Mouse (Mus musculus) heart, adult 2 months (tissue): ENCODE data around the gene Tmem198. TPM values are rescaled to one million over a fixed set of nuclear protein-coding genes. Genes with fewer than 3 reads are reported as not detected.

Source experiments
- DNase-seq, 2 experiments: peaks; one replicate each; pipeline ENCODE4 v3.0.0; 2021
- H3K27ac ChIP-seq: fragments of 200-600 bp; 2 replicates; pipeline ENCODE4 v1.8.1; 2022
- H3K27me3 ChIP-seq: fragments of 200-500 bp; 2 replicates; pipeline ENCODE4 v1.6.1; 2012; ENCODE audit warnings: mild to moderate bottlenecking, low read length, inconsistent platforms, mixed read lengths; ENCODE audit not compliant: control insufficient read depth, insufficient read depth
- H3K36me3 ChIP-seq: fragments of 200-500 bp; 2 replicates; pipeline ENCODE4 v1.6.1; 2012; ENCODE audit warnings: low read length, inconsistent platforms; ENCODE audit not compliant: control insufficient read depth, insufficient read depth
- H3K4me1 ChIP-seq: fragments of 200-500 bp; 2 replicates; pipeline ENCODE4 v1.6.1; 2011; ENCODE audit warnings: low read length; ENCODE audit not compliant: control insufficient read depth, insufficient read depth
- H3K4me3 ChIP-seq: fragments of 200-600 bp; 2 replicates; pipeline ENCODE4 v1.8.1; 2022
- H3K79me2 ChIP-seq: fragments of 200-500 bp; replicated peaks from 2 replicates; pipeline ENCODE4 v1.6.1; 2012; ENCODE audit warnings: mild to moderate bottlenecking, inconsistent platforms, low read length, moderate library complexity, mixed read lengths; ENCODE audit not compliant: control insufficient read depth, insufficient read depth
- H3K9ac ChIP-seq: fragments of 200-500 bp; 2 replicates; pipeline ENCODE4 v1.6.1; 2012; ENCODE audit warnings: low read depth, mild to moderate bottlenecking, control low read depth, inconsistent platforms, low read length, mixed read lengths
- CTCF ChIP-seq: fragments of 200-600 bp; IDR thresholded peaks from 2 replicates; pipeline ENCODE4 v1.8.1; 2022; ENCODE audit warnings: antibody characterized with exemption, mild to moderate bottlenecking, moderate library complexity
- EP300 ChIP-seq: fragments of 200-500 bp; IDR thresholded peaks from 2 replicates; pipeline ENCODE4 v1.6.1; 2011; ENCODE audit warnings: low read depth, low read length, control low read depth; ENCODE audit not compliant: insufficient read depth
- POLR2A ChIP-seq: fragments of 200-500 bp; IDR thresholded peaks from 2 replicates; pipeline ENCODE4 v1.6.1; 2011; ENCODE audit warnings: mild to moderate bottlenecking, low read depth, low read length, control low read depth; ENCODE audit not compliant: insufficient read depth
- WGBS: fragments of 180-500 bp; shearing (Covaris S2); methylation state at CpG from one replicate; pipeline ENCODE4 v1.1.7; 2018; 5-methylcytosine and 5-hydroxymethylcytosine counted together
- intact Hi-C: fragments of 180-260 bp; cut with DNase I; formaldehyde crosslinking; loops from one replicate; pipeline ENCODE4 v1.15.1; 2025
- polyA plus RNA-seq: library from polyadenylated mRNA; depleted of rRNA; stranded (reverse); fragments of >200 nt; gene quantifications from 2 replicates; pipeline ENCODE4 v1.2.3, GENCODE M21; 2012
- total RNA-seq, 2 experiments: library from RNA; stranded (reverse); gene quantifications; 2 replicates each; pipeline ENCODE4 v1.2.3; 2021

The Tmem198 gene
- total and polyA plus RNA-seq, 3 experiments, result 0.21 to 0.66 (median 0.39) TPM

GRCm38 (mm10) chr1:75486561-75486960 is 7.2 kb downstream of the Tmem198 start:
- Histone ChIP-seq H3K27me3 (peaks cover 5% of the 10 kb centered on the region), H3K4me3 (no peak overlapping the region), H3K9ac (no peak overlapping the region), H3K36me3 (no peaks in the 10 kb centered on the region), H3K27ac (no peak overlapping the region), H3K79me2 (no peaks in the 10 kb centered on the region), H3K4me1 (no peaks in the 10 kb centered on the region)
- no peak for DNase-seq
- intact Hi-C loops, result no loop called here
- WGBS, result 65% methylated on average over 24 of the region's 24 CpGs
- TF ChIP-seq POLR2A (no peak), EP300 (no peak), CTCF (no peak)

GRCm38 (mm10) chr1:75487040-75487404 is 7.7 kb downstream of the Tmem198 start:
- Histone ChIP-seq H3K4me1 (no peaks in the 10 kb centered on the region), H3K9ac (no peak overlapping the region), H3K79me2 (no peaks in the 10 kb centered on the region), H3K27me3 (peaks cover 5% of the 10 kb centered on the region), H3K27ac (no peak overlapping the region), H3K4me3 (no peak overlapping the region), H3K36me3 (no peaks in the 10 kb centered on the region)
- WGBS, result 53% methylated on average over 13 of the region's 13 CpGs
- intact Hi-C loops, result no loop called here
- TF ChIP-seq EP300 (no peak), CTCF (no peak), POLR2A (no peak)
- DNase-seq, result no peak

DNA sequence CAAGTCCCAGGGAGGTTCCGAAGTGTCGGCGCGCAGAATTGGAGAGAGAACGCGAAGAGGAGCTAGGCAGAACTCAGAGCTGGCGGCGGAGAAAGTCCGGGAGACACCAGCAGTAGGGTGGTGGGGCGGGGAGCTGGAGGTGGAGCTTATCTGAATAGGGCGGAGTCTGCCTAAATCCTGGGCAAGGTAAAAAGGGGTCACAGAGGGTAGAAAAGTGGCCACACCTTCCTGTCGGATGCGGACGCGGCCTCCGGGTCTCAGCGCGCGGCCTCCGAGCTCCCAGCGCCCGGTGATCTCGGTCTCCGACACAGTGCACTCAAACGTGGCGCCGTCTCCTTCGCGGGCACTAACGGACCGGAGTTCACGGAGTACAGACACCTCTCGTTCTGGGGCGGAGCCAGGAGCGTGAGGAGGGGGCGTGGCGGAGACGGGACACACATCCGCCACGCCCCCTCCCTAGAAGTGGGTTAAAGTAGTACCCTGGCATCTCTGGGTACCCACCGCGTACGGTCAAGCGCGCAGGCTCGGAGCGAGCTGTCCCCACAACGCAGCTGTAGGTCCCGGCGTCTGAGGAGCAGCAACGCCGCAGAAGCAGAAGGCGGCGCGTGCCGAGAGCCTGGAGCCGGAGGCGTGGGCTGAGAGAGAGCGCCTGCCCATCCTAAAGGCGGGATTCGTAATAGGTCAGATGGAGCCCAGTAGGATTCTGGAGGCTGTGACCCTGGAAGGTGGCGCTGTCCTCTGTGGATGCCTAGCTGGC is 8.3 kb downstream of the Tmem198 start:
- WGBS, result 31% methylated on average over 62 of the region's 62 CpGs
- H3K4me3 ChIP-seq, result no peak overlapping the region; the same call in 1 of the 2 replicates
- intact Hi-C loops, result no loop called here
- no peak overlapping the region for H3K9ac ChIP-seq
- TF ChIP-seq CTCF (no peak), EP300 (no peak), POLR2A (no peak)
- DNase-seq, result peak; percentile 53 to 56
- H3K27me3 ChIP-seq, result peaks cover 4% of the 10 kb centered on the region
- H3K36me3 ChIP-seq, result no peaks in the 10 kb centered on the region
- no peaks in the 10 kb centered on the region for H3K4me1 ChIP-seq
- no peak overlapping the region for H3K27ac ChIP-seq
- H3K79me2 ChIP-seq, result no peaks in the 10 kb centered on the region

- H3K27me3 ChIP-seq, result no peaks in the 10 kb centered on the region; the same call in 1 of the 2 replicates
- no peaks in the 10 kb centered on the region for H3K79me2 ChIP-seq
- H3K4me3 ChIP-seq, result no peak overlapping the region
- intact Hi-C loops, result no loop called here
- no peak for DNase-seq
- H3K27ac ChIP-seq, result no peak overlapping the region
- no peak overlapping the region for H3K9ac ChIP-seq
- 87% methylated on average over 34 of the region's 34 CpGs for WGBS
- H3K4me1 ChIP-seq, result no peaks in the 10 kb centered on the region
- no peaks in the 10 kb centered on the region for H3K36me3 ChIP-seq
- no peak for TF ChIP-seq POLR2A
- TF ChIP-seq EP300, result no peak
- no peak for TF ChIP-seq CTCF
Observed at GRCm38 (mm10) chr1:75490785-75491551, 11.6 kb downstream of the Tmem198 start.

- intact Hi-C loops, result no loop called here
- H3K36me3 ChIP-seq, result no peaks in the 10 kb centered on the region
- no peaks in the 10 kb centered on the region for H3K79me2 ChIP-seq
- no peak for DNase-seq
- 80% methylated on average over 24 of the region's 24 CpGs for WGBS
- no peak overlapping the region for H3K4me3 ChIP-seq
- TF ChIP-seq EP300, result no peak
- TF ChIP-seq CTCF, result no peak
- no peak overlapping the region for H3K9ac ChIP-seq
- no peak overlapping the region for H3K27ac ChIP-seq
- H3K4me1 ChIP-seq, result no peaks in the 10 kb centered on the region
- no peaks in the 10 kb centered on the region; the same call in 1 of the 2 replicates for H3K27me3 ChIP-seq
Observed at GRCm38 (mm10) chr1:75492579-75493170, 13.3 kb downstream of the Tmem198 start.
